Mouse (Mus musculus): ENCODE measurements around the gene Fam19a3. TPM values are rescaled to one million over a fixed set of nuclear protein-coding genes. Genes with fewer than 3 reads are reported as not detected.
"Not testable (repeated sequence)": the region's sequence is repeated elsewhere in the genome, so short reads cannot be mapped to it uniquely, and the experiment has no call there.

The Fam19a3 gene
- polyA plus RNA-seq, 1 experiment from 2014 or later, result 0.18 TPM

DNA sequence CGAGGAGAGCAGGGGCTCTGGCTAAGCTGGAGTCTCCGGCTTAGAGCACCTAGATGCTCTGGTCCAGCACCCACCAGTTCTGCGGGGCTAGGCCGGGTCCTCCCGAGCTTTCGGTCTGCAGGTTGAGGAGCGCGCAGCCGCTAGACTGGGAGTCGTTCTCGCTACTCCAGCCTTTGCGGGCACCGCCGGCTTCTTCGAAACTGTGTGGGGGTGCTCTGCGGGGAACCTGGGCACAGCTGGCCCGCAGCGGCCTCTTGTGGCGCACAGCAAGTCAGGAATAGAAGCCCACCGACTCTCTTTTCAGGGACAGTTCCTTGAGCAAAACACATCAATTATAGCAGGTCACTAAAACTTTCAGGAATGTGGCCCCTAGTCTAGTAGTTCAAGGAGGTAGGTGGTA is 4.3 kb downstream of the Fam19a3 start:
- peak overlapping the region; percentile 68 for H3K4me2 ChIP-seq (replicated peaks)
- peaks cover 69% of the 10 kb centered on the region for H3K27me3 ChIP-seq
- WGBS, result under 1% methylated on average over 20 of the region's 20 CpGs
- H3K4me3 ChIP-seq, result peak overlapping the region; percentile 41
- no peaks in the 10 kb centered on the region for H3K9me3 ChIP-seq
- H3K36me3 ChIP-seq, result no peaks in the 10 kb centered on the region
- no peak for ATAC-seq (ENCODE audit: insufficient number of reproducible peaks, insufficient read depth, low FRiP score, low TSS enrichment)
- peaks cover 14% of the 10 kb centered on the region for H3K4me1 ChIP-seq
- peak overlapping the region; percentile 40 for H3K9ac ChIP-seq
- H3K27ac ChIP-seq, result no peak overlapping the region

- Histone ChIP-seq H3K4me1 (peaks cover 12% of the 10 kb centered on the region; the same call in 1 of the 2 replicates), H3K27ac (no peak overlapping the region), H3K9me3 (no peaks in the 10 kb centered on the region), H3K9ac (no peak overlapping the region), H3K4me2 (replicated peaks) (no peak overlapping the region), H3K4me3 (no peak overlapping the region), H3K27me3 (peaks cover 29% of the 10 kb centered on the region), H3K36me3 (no peaks in the 10 kb centered on the region)
- 74% methylated on average over 7 of the region's 7 CpGs for WGBS
- no peak for ATAC-seq (ENCODE audit: insufficient number of reproducible peaks, insufficient read depth, low FRiP score, low TSS enrichment)
Measured at GRCm38 (mm10) chr3:104773301-104773700, 8.3 kb downstream of the Fam19a3 start.

DNA sequence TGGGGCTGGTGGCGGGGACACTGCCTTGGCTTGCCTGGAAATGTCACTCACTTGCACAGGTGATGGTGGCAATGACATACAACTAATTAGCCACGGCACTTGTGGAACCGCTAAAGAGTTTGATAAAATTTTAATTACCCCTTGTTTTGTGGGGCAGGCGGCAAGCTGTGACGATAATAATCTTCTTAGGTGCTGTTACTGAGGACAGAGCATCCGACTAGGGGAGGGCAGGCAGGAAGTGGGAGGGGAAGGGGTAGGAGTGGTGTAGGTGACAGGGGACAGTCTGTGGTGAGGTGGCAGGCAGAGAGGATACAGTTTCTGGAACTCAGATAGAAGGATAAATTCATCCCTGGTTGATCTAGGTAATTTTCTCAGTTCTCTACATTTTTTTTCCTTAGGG is 10.2 kb downstream of the Fam19a3 start:
- ATAC-seq (ENCODE audit: insufficient number of reproducible peaks, insufficient read depth, low FRiP score, low TSS enrichment), result no peak
- H3K4me2 ChIP-seq (replicated peaks), result no peak overlapping the region
- H3K27me3 ChIP-seq, result peaks cover 11% of the 10 kb centered on the region
- no peak overlapping the region for H3K4me3 ChIP-seq
- peaks cover 12% of the 10 kb centered on the region; the same call in 1 of the 2 replicates for H3K4me1 ChIP-seq
- H3K27ac ChIP-seq, result no peak overlapping the region
- H3K9ac ChIP-seq, result no peak overlapping the region
- no peaks in the 10 kb centered on the region for H3K36me3 ChIP-seq
- 56% methylated on average over 6 of the region's 6 CpGs for WGBS
- no peaks in the 10 kb centered on the region for H3K9me3 ChIP-seq

- H3K4me2 ChIP-seq (replicated peaks), result no peak overlapping the region
- peaks cover 12% of the 10 kb centered on the region; the same call in 1 of the 2 replicates for H3K4me1 ChIP-seq
- H3K27ac ChIP-seq, result peak overlapping the region; percentile 8; the same call in 1 of the 2 replicates
- peaks cover 6% of the 10 kb centered on the region; the same call in 1 of the 2 replicates for H3K27me3 ChIP-seq
- H3K4me3 ChIP-seq, result no peak overlapping the region
- H3K9ac ChIP-seq, result no peak overlapping the region
- ATAC-seq (ENCODE audit: insufficient number of reproducible peaks, insufficient read depth, low FRiP score, low TSS enrichment), result no peak
- H3K36me3 ChIP-seq, result no peaks in the 10 kb centered on the region
- 36% methylated on average over 3 of the region's 3 CpGs for WGBS
- H3K9me3 ChIP-seq, result no peaks in the 10 kb centered on the region
Measured at GRCm38 (mm10) chr3:104770918-104771317, 10.7 kb downstream of the Fam19a3 start.

GRCm38 (mm10) chr3:104770035-104770434 is 11.6 kb downstream of the Fam19a3 start:
- H3K9ac ChIP-seq, result no peak overlapping the region
- no peak overlapping the region for H3K27ac ChIP-seq
- H3K4me1 ChIP-seq, result peaks cover 12% of the 10 kb centered on the region; the same call in 1 of the 2 replicates
- ATAC-seq (ENCODE audit: insufficient number of reproducible peaks, insufficient read depth, low FRiP score, low TSS enrichment), result no peak
- no peaks in the 10 kb centered on the region for H3K27me3 ChIP-seq
- no peaks in the 10 kb centered on the region for H3K36me3 ChIP-seq
- no peak overlapping the region for H3K4me3 ChIP-seq
- H3K4me2 ChIP-seq (replicated peaks), result no peak overlapping the region
- H3K9me3 ChIP-seq, result no peaks in the 10 kb centered on the region
- 55% methylated on average over 10 of the region's 10 CpGs for WGBS

GRCm38 (mm10) chr3:104769135-104769534 is 12.5 kb downstream of the Fam19a3 start:
- WGBS, result 44% methylated on average over 3 of the region's 3 CpGs
- H3K9me3 ChIP-seq, result no peaks in the 10 kb centered on the region
- H3K4me1 ChIP-seq, result peaks cover 12% of the 10 kb centered on the region; the same call in 1 of the 2 replicates
- H3K4me2 ChIP-seq (replicated peaks), result no peak overlapping the region
- H3K4me3 ChIP-seq, result no peak overlapping the region
- ATAC-seq (ENCODE audit: insufficient number of reproducible peaks, insufficient read depth, low FRiP score, low TSS enrichment), result no peak
- no peak overlapping the region for H3K27ac ChIP-seq
- no peak overlapping the region for H3K9ac ChIP-seq
- H3K36me3 ChIP-seq, result no peaks in the 10 kb centered on the region
- H3K27me3 ChIP-seq, result no peaks in the 10 kb centered on the region

DNA sequence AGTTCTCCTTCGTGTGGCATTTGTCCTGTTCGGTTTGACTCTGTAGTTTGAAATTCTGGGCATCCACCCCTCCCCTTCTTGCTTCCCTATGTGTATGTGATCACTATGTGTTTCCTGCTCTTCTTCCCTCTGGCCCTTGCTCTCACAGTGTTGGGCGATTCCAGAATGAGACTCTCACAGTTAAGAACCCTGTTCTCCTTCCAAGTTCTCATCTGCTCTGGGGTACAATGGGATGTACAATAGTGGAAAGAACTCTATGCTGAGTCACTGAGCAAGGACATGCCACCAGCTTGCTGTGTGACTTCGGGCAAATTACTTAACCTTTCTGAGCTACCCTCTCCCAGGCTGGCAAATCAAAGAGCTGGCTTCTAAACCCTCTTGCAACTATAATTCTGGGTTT is 13.9 kb downstream of the Fam19a3 start:
- no peak overlapping the region for H3K4me3 ChIP-seq
- no peak overlapping the region for H3K9ac ChIP-seq
- H3K4me1 ChIP-seq, result peaks cover 12% of the 10 kb centered on the region; the same call in 1 of the 2 replicates
- H3K9me3 ChIP-seq, result no peaks in the 10 kb centered on the region
- no peaks in the 10 kb centered on the region for H3K27me3 ChIP-seq
- no peaks in the 10 kb centered on the region for H3K36me3 ChIP-seq
- ATAC-seq (ENCODE audit: insufficient number of reproducible peaks, insufficient read depth, low FRiP score, low TSS enrichment), result no peak
- H3K27ac ChIP-seq, result no peak overlapping the region
- H3K4me2 ChIP-seq (replicated peaks), result no peak overlapping the region
- 75% methylated on average over 4 of the region's 4 CpGs for WGBS

DNA sequence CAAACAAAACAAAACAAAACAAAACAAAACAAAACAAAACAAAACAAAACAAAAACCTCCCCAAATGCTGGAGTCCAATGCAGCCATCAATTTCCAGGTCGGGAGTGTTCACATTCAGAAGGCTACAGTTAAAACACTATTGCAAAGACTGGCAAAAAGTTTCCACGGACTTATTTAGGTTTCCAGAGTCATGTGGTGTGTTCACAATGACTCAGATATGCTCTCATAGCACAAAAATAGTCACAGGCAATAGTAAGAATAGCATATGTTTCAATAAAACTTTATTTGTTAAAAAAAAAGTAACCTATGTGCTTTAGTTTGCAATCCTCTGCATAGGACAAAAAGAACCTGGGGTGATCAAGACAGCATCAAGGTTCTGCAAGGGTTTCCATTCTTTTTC is 14.5 kb downstream of the Fam19a3 start:
- no peaks in the 10 kb centered on the region for H3K9me3 ChIP-seq
- ATAC-seq (ENCODE audit: insufficient number of reproducible peaks, insufficient read depth, low FRiP score, low TSS enrichment), result no peak
- no peak overlapping the region for H3K4me2 ChIP-seq (replicated peaks)
- 58% methylated on average over 2 of the region's 2 CpGs for WGBS
- H3K4me1 ChIP-seq, result peaks cover 12% of the 10 kb centered on the region; the same call in 1 of the 2 replicates
- no peaks in the 10 kb centered on the region for H3K27me3 ChIP-seq
- H3K4me3 ChIP-seq, result no peak overlapping the region
- no peaks in the 10 kb centered on the region for H3K36me3 ChIP-seq
- no peak overlapping the region for H3K9ac ChIP-seq
- no peak overlapping the region for H3K27ac ChIP-seq

GRCm38 (mm10) chr3:104765021-104765420 is 16.6 kb downstream of the Fam19a3 start:
- Histone ChIP-seq H3K4me1 (peaks cover 3% of the 10 kb centered on the region; the same call in 1 of the 2 replicates), H3K27ac (no peak overlapping the region), H3K4me2 (replicated peaks) (no peak overlapping the region), H3K27me3 (0 out of 2 replicates have a peak, but pooled peaks cover 7% of the 10 kb centered on the region), H3K9me3 (no peaks in the 10 kb centered on the region), H3K4me3 (no peak overlapping the region), H3K9ac (no peak overlapping the region), H3K36me3 (no peaks in the 10 kb centered on the region)
- ATAC-seq (ENCODE audit: insufficient number of reproducible peaks, insufficient read depth, low FRiP score, low TSS enrichment), result no peak
- 27% methylated on average over 4 of the region's 4 CpGs for WGBS

GRCm38 (mm10) chr3:104762103-104762863 is 19.4 kb downstream of the Fam19a3 start:
- not testable (repeated sequence) for ATAC-seq (ENCODE audit: insufficient number of reproducible peaks, insufficient read depth, low FRiP score, low TSS enrichment); H3K4me3 ChIP-seq; H3K9ac ChIP-seq; H3K4me2 ChIP-seq (replicated peaks); H3K36me3 ChIP-seq; H3K9me3 ChIP-seq; H3K27ac ChIP-seq; H3K4me1 ChIP-seq; H3K27me3 ChIP-seq
- WGBS, result 22% methylated on average over 20 of the region's 20 CpGs

GRCm38 (mm10) chr3:104758869-104759268 is 22.8 kb downstream of the Fam19a3 start:
- peaks cover 9% of the 10 kb centered on the region; the same call in 1 of the 2 replicates for H3K27me3 ChIP-seq
- peak overlapping the region; percentile 51; the same call in 1 of the 2 replicates for H3K9ac ChIP-seq
- ATAC-seq (ENCODE audit: insufficient number of reproducible peaks, insufficient read depth, low FRiP score, low TSS enrichment), result no peak
- peak overlapping the region; percentile 52 for H3K4me2 ChIP-seq (replicated peaks)
- H3K4me3 ChIP-seq, result peak overlapping the region; percentile 30
- H3K9me3 ChIP-seq, result no peaks in the 10 kb centered on the region
- no peaks in the 10 kb centered on the region for H3K36me3 ChIP-seq
- H3K4me1 ChIP-seq, result peaks cover 3% of the 10 kb centered on the region; the same call in 1 of the 2 replicates
- no peak overlapping the region for H3K27ac ChIP-seq
- WGBS, result 5% methylated on average over 5 of the region's 5 CpGs

DNA sequence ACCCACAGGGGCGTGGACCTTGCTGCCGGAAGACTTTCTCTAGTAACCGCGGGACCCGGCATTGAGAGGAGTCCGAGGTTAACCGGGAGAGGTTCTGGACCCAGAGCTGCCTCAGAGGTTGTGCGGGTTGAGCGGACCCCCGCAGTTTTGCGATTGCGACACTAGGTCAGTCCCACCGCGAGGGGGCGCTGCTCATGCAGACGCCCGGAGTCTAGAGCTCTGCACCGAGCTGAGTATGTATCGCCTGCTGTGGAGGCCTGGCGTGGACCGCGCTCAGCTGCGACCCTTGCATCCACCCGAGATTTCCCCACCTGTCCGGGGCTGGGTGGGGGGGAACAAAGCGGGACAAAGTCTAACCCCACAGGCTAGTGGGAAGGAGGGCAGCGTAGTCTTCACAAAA is 23.2 kb downstream of the Fam19a3 start:
- WGBS, result 1% methylated on average over 27 of the region's 27 CpGs
- H3K27ac ChIP-seq, result no peak overlapping the region
- H3K27me3 ChIP-seq, result peaks cover 12% of the 10 kb centered on the region; the same call in 1 of the 2 replicates
- peak overlapping the region; percentile 51 for H3K9ac ChIP-seq
- no peaks in the 10 kb centered on the region for H3K36me3 ChIP-seq
- ATAC-seq (ENCODE audit: insufficient number of reproducible peaks, insufficient read depth, low FRiP score, low TSS enrichment), result peak; percentile 87
- no peaks in the 10 kb centered on the region for H3K9me3 ChIP-seq
- H3K4me3 ChIP-seq, result peak overlapping the region; percentile 30
- peaks cover 3% of the 10 kb centered on the region; the same call in 1 of the 2 replicates for H3K4me1 ChIP-seq
- peak overlapping the region; percentile 52 for H3K4me2 ChIP-seq (replicated peaks)

All from embryonic facial prominence, embryonic 12.5 days (tissue).